Mouse (Mus musculus) T-helper 17 cell (primary cell): ENCODE data around the gene Uchl4.
"Not testable (repeated sequence)": the region's sequence is repeated elsewhere in the genome, so short reads cannot be mapped to it uniquely, and the experiment has no call there.

ENCODE experiments used
- in situ Hi-C, 2 experiments: fragments of 300-600 bp; cut with MboI, MseI; formaldehyde crosslinking; loops; 1 replicate in 1 of 2; 2 replicates in 1 of 2; pipeline ENCODE4 v1.15.1; 2025; ENCODE audit warnings: high pct_unique_total_duplicates in 2 of 2

Uchl4 gene

DNA sequence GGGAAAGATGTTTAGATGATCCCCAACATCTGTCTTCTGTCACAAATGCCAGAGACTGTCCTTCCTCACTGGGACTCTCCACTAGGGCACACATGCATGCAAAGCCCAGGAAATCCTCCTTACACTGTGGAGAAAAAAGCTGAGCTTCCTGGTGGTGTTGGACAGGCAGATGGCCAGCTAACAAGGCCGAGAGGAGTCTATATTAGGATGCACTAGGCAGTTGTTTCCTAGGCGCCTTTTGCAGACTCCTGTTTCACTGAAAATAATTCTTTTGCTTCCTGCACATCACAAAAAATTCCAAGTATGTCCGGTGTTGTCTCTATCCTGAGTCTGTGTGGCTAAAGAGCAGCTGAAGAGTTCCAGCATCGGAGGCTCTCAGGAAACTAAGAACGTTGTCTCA, 3.8 kb upstream of the Uchl4 start:
- in situ Hi-C loops: no loop called here

DNA sequence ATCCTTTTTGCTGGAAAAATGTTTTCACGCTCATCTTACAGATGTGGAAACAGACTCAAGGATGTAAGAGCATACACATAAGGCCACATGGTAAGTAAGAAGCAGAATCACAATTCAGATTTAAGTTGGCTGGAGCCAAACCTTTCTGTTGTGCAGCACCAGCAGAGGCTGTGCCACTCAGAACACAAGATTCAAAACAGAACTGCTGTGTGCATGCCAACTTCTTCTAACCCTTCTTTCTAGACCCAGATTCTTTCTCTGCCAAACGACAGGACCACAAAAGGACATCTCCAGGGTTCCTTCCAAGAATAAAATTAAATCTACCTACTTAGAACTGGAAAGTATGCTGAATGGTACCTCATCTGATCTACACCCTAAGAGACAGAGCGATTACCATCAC, 3.3 kb upstream of the Uchl4 start:
- in situ Hi-C loops: no loop called here

- in situ Hi-C loops: no loop called here
Observed at GRCm38 (mm10) chr9:64232257-64232957, 2.6 kb upstream of the Uchl4 start.

DNA sequence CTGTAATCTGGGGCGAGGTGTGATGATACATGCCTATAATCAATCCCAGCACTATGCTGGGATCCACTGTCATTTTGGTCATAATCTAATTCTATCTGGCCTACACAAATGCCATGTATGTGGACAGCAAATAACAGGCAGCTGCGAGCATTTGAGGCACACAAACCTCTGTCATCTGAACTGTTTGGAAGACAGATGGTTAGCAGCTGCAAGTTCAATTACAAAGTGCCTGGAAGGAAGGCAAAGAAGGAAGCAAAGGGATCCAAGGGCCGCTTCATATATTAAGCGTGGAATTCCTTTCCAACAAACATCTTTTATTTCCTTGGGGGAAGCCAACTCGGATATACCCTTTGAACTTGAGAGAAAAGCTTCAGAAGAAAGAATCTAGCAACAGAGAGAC, 1.3 kb upstream of the Uchl4 start:
- in situ Hi-C loops: no loop called here

DNA sequence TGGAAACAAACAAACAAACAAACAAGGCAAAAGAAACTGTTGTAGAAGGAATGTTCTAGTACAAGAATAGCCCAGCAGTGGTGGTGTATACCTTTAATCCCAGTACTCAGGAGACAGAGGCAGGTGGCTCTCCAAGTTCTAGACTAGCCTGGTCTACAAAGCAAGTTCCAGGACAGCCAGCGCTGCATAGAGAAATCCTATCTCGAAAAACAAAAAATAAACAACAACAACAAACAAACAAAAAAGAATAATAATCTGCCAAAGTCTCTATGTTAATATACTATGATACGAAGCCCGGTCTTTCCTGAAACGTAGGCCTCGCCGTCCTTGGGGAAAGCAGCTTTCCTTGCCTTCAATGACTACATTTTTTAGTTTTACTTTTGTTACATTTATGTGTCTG, 1.1 kb downstream of the Uchl4 start:
- in situ Hi-C loops: no loop called here

- in situ Hi-C loops: no loop called here
Observed at GRCm38 (mm10) chr9:64240116-64240515, 5.1 kb downstream of the Uchl4 start.

DNA sequence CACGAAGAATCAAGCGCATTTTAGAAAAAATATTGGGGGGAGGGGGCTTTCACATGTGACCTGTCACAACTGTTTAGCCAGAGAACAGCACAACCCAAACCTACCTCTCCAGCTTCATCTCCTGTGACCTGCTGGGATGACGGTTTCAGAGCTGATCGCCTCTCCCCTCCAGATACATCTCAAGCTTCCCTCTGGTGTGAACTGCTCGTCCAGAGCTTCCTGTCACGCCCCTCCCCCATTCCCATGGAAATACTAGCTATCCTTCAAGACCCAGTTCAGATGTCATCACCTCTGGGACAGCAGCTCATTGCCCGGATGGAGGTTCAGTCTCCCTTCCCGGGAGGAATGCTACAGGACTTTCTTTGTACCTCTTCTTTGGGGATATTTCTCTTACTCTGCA, 5.7 kb downstream of the Uchl4 start:
- in situ Hi-C loops: no loop called here

DNA sequence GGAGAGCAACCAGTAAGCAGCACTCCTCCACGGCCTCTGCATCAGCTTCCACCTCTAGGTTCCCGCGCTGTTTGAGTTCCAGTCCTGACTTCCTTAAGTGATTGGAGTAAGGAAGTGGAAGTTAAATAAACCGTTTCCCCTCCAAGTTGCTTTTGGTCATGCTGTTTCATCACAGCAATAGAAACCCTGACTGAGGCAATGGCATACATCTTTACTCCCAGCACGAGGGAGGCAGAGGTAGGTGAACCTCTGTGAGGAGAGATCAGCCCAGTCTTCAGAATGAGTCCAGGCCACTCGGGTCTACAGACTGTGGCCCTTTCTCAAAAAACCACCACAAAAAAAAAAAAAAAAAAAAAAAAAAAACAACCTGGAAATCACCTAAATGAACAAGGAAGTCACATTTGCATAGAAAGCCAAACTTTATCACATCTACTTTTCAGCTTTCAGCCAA, 7.4 kb downstream of the Uchl4 start:
- in situ Hi-C loops: no loop called here

DNA sequence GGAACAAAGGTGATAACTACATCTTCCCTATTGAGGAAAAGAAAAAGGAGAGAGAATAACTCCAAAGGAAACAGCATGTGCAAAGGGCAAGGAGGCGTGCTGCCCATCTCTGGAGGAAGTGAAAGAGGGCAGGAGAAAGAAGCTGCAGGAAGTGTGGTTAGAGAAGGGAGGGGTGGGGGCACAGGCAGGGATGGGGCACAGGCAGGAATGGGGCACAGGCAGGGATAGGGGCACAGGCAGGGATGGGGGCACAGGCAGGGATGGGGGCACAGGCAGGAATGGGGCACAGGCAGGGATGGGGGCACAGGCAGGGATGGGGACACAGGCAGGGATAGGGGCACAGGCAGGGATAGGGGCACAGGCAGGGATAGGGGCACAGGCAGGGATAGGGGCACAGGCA, 14.4 kb downstream of the Uchl4 start:
- in situ Hi-C loops: no loop called here

GRCm38 (mm10) chr9:64250111-64250730, 15.2 kb downstream of the Uchl4 start:
- in situ Hi-C loops: no loop called here

- in situ Hi-C loops: no loop called here
Observed at GRCm38 (mm10) chr9:64252591-64253020, 17.6 kb downstream of the Uchl4 start.

- in situ Hi-C loops: no loop called here
Observed at GRCm38 (mm10) chr9:64253021-64253904, 18.3 kb downstream of the Uchl4 start, which contains the start of gene Map2k1. Gene Map2k1 (minus strand): TSS chr9:64253631.

DNA sequence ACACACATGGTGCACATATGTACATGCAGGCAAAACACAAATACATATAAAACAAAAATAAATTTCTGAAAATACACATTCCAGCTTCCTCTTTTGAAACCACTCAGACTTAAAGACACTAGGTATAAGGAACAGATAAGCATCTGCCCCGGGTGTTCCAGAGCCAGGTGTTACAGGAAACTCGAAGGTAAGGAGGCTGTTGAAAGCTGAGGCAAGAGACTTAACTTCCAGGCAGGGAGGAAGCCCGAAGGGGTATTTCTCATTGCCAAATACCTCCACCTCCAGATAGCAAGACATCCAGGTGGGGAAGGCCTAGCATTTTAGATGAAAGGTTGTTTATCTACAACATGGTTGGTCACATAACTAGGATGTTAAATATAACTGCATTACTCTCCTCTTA, 20.4 kb downstream of the Uchl4 start:
- in situ Hi-C loops: no loop called here

DNA sequence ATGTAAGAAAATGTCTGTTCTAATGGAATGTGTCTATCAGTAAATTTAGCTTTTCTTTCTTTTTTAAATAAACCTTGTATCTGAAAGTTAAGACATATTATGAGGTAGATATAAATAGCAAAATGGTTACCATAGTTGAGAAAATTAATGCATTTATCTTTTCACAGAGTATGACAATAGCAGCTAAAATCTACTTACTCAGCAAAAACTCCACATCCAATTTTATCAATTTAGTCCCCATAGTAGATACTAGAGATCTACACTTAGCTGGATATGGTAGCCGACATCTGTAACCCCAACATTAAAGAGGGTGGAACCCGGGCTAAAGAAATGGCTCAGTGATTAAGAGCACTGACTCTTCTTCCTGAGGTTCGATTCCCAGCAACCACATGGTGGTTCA, 21.2 kb downstream of the Uchl4 start:
- in situ Hi-C loops: no loop called here

GRCm38 (mm10) chr9:64259906-64260305, 24.9 kb downstream of the Uchl4 start:
- in situ Hi-C loops: no loop called here

- in situ Hi-C loops: no loop called here
Observed at GRCm38 (mm10) chr9:64261023-64261422, 26.0 kb downstream of the Uchl4 start.

DNA sequence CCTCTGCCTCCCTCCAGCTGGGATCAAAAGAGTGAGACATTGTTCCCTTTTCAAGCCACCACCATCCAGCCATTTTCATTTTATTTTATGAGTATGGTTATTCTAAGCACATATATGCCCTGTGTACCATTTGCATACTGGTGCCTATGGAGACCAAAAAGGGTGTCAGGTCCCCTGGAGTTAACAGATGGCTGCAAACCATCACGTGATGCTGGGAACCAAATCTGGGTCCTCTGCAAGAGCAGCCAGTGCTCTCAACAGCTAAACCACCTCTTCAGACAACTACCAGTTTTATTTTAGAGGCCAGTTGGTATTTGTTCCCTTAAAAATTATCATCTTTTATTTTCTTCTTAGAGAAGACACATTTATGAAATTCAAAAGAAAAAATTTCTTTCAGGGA, 29.8 kb downstream of the Uchl4 start:
- in situ Hi-C loops: no loop called here

DNA sequence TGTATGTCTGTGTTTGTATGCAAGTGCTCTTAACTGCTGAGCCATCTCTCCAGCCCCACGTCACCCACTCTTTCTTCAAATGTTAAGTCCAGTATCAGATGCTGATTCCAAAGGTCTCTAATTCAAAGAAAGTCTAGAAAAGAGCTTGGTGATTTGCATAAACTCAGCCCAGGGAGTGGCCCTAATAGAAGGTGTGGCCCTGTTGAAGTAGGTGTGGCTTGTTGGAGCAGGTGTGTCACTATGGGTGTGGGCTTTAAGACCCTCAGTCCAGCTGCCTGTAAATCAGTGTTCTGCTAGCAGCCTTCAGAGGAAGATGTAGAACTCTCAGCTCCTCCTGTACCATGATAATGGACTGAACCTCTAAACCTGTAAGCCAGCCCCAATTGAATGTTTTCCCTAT, 32.2 kb downstream of the Uchl4 start:
- in situ Hi-C loops: no loop called here

DNA sequence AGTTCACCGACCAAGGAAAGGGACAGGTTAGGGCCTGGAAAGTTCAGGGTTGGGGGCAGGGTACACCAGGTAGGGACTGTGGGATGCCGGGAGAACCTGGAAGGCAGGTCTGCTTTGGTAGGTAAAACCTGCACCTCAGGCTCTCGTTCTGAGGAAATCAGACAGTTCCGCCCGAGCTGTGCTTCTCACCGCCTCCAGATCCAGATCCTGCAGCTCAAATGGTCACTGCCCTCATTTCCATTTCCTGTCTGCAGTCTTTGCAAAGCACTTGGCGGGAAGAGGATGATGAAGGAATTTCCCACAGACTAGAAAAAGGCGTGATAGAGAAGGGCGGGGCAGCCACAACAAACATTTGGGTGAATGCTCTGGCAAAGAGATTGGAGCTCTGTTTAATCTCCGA, 33.2 kb downstream of the Uchl4 start:
- in situ Hi-C loops: no loop called here

DNA sequence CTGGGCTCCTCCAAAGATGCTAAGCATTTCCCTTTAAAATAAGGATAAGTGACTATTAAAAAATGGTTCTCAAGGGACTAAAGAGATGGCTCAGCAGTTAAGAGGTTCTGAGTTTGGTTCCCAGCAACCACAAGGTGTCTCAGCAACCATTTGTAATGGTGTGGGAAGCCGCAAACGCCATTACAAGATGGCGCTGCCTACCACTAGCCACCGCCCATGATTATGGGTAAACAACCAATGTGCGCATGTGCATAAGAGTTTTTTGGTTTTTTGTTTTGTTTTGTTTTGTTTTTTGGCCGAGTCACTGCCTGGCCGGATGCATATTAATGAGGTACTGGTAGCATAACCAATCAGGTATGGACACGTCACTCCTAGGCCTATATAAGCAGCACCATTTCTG, 33.8 kb downstream of the Uchl4 start:
- in situ Hi-C loops: not testable (repeated sequence)

DNA sequence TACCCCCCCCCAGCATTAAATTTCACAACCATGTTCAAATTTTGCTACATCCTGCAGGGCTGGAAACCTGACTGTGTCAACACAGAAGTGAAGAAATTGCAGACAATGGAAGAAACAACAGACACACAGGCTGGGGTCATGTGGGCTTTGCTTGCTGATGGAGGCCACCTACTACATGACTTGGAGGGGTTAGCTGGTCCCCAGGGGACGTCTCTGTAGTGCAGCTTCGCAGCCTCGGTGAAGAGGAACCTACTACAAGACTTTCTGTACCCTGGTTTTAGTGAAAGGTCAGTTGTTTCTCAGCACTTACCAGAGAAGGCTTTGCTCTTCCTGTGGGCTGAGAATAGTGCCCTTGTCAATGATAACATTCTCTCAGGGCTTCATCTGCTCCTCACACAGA, 36.2 kb downstream of the Uchl4 start:
- in situ Hi-C loops: no loop called here

DNA sequence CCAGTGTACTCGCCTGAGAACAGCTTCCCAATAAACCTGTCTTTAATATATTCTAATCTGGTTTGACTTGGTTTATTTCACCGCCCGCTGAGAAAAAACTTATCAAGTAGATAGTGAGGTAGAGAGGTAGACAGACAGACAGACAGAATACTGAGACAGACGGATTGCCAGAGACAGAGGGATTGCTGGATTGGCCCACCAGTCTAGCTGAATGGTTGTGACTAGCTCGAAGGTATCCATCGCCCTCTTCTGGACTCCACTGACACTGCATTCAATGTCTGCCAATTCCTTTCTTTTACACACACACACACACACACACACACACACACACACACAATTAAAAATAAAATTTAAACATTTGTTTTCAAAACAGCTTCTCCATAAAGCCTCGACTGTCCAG, 37.6 kb downstream of the Uchl4 start:
- in situ Hi-C loops: no loop called here
